ENCODE assay signal across 8 mouse cellular contexts in genomic region chr7:16874756-16875309, GRCm38 (mm10). TPM values are rescaled to one million over a fixed set of nuclear protein-coding genes. Genes with fewer than 3 reads are reported as not detected.
DNase-seq lines count a peak whose midpoint lies in the region; ATAC-seq lines count a peak whose summit lies in the region.

No protein-coding gene starts in this region.

- no peaks in the 10 kb centered on the region for H3K9me3 ChIP-seq in forebrain, embryonic 14.5 days (replicated peaks; ENCODE audit: control insufficient read depth, low read length)
- H3K9me3 ChIP-seq in neural tube, embryonic 15.5 days (replicated peaks), result no peaks in the 10 kb centered on the region

- DNase-seq in ES-CJ7 (ENCODE audit: low read depth, low spot score), result peak; percentile 99
- peak; percentile 100 for DNase-seq in cerebellum, adult 11 months
- peak; percentile 100 for DNase-seq in forebrain, embryonic 14.5 days (ENCODE audit: low spot score)
- DNase-seq in heart, postnatal 14 days, result peak; percentile 98 to 99
- DNase-seq in layer of hippocampus, adult 11-12 months (ENCODE audit: low spot score), result peak; percentile 100
- DNase-seq in lung, adult 18-20 months, result peak; percentile 100
- DNase-seq in testis, postnatal 14 days (ENCODE audit: low spot score), result peak; percentile 99

- peak overlapping the region; percentile 38 for H3K9ac ChIP-seq in forebrain, embryonic 14.5 days (ENCODE audit: low read length)
- H3K9ac ChIP-seq in neural tube, embryonic 15.5 days (replicated peaks), result peak overlapping the region; percentile 88

- peak overlapping the region; percentile 86 for H3K27ac ChIP-seq in forebrain, embryonic 14.5 days (ENCODE audit: low read depth, low read length)
- H3K27ac ChIP-seq in neural tube, embryonic 15.5 days (replicated peaks), result peak overlapping the region; percentile 87

- H3K36me3 ChIP-seq in forebrain, embryonic 14.5 days (ENCODE audit: control insufficient read depth, insufficient read depth, low read length), result 0 out of 2 replicates have a peak, but pooled peaks cover 4% of the 10 kb centered on the region
- peaks cover 8% of the 10 kb centered on the region; the same call in 1 of the 2 replicates for H3K36me3 ChIP-seq in neural tube, embryonic 15.5 days

- peak overlapping the region; percentile 69 for H3K4me3 ChIP-seq in forebrain, embryonic 14.5 days (ENCODE audit: low read depth, low read length)
- H3K4me3 ChIP-seq in neural tube, embryonic 15.5 days (replicated peaks), result peak overlapping the region; percentile 81

- ATAC-seq in forebrain, embryonic 14.5 days, result peak; percentile 96
- peak; percentile 95 for ATAC-seq in neural tube, embryonic 15.5 days (ENCODE audit: low FRiP score)

- peak overlapping the region; percentile 96 for H3K4me2 ChIP-seq in forebrain, embryonic 14.5 days (ENCODE audit: low read length)
- H3K4me2 ChIP-seq in neural tube, embryonic 15.5 days, result peak overlapping the region; percentile 76

- H3K27me3 ChIP-seq in forebrain, embryonic 14.5 days (replicated peaks; ENCODE audit: control insufficient read depth, insufficient read depth, low read length), result no peaks in the 10 kb centered on the region
- H3K27me3 ChIP-seq in neural tube, embryonic 15.5 days (replicated peaks), result no peaks in the 10 kb centered on the region

- WGBS in forebrain, embryonic 14.5 days, result under 1% methylated on average over 32 of the region's 33 CpGs
- 1% methylated on average over 33 of the region's 33 CpGs for WGBS in neural tube, embryonic 15.5 days

- intact Hi-C loops in heart, postnatal 14 days (cut with DNase I), result loop anchor here (5.0 kb wide), 1 partner anchor 37 kb away; no protein-coding TSS in a partner anchor

- H3K4me1 ChIP-seq in forebrain, embryonic 14.5 days (ENCODE audit: control insufficient read depth, insufficient read depth, low read length), result peaks cover 15% of the 10 kb centered on the region
- peaks cover 44% of the 10 kb centered on the region for H3K4me1 ChIP-seq in neural tube, embryonic 15.5 days

RNA-seq across cellular contexts. Expression of gene Dact3, which starts 0.3 kb away (rescaled TPM):
- polyA plus RNA-seq in forebrain, embryonic 14.5 days (2014; fragmentation: Nextera tagmentation; extraction: Ambion mirVana), result 3.5 and 4.4 TPM in 2 replicates
- total RNA-seq in heart, postnatal 14 days (2021), result 10 to 100 TPM; 18.6 to 19.0 TPM
- polyA plus RNA-seq in neural tube, embryonic 15.5 days (2015; fragmentation: Nextera tagmentation; extraction: Ambion mirVana), result 3.7 and 4.8 TPM in 2 replicates

RNA-seq across cellular contexts. Expression of gene Gng8, which starts 16.8 kb away (rescaled TPM):
- polyA plus RNA-seq in forebrain, embryonic 14.5 days (2014; fragmentation: Nextera tagmentation; extraction: Ambion mirVana), result 9.8 and 11.0 TPM in 2 replicates
- under 1 TPM; 0.81 to 0.98 TPM for total RNA-seq in heart, postnatal 14 days (2021)
- polyA plus RNA-seq in neural tube, embryonic 15.5 days (2015; fragmentation: Nextera tagmentation; extraction: Ambion mirVana), result 4.0 and 4.1 TPM in 2 replicates

RNA-seq across cellular contexts. Expression of gene Ptgir, which starts 31.5 kb away (rescaled TPM):
- polyA plus RNA-seq in forebrain, embryonic 14.5 days (2014; fragmentation: Nextera tagmentation; extraction: Ambion mirVana), result 0.12 and 0.22 TPM in 2 replicates
- total RNA-seq in heart, postnatal 14 days (2021), result 1 to 10 TPM; 1.4 to 1.6 TPM
- polyA plus RNA-seq in neural tube, embryonic 15.5 days (2015; fragmentation: Nextera tagmentation; extraction: Ambion mirVana), result 1.1 and 1.3 TPM in 2 replicates

RNA-seq across cellular contexts. Expression of gene Prkd2, which starts 32.1 kb away (rescaled TPM):
- polyA plus RNA-seq in forebrain, embryonic 14.5 days (2014; fragmentation: Nextera tagmentation; extraction: Ambion mirVana), result 4.5 and 6.7 TPM in 2 replicates
- total RNA-seq in heart, postnatal 14 days (2021), result 10 to 100 TPM; 35.3 to 35.9 TPM
- polyA plus RNA-seq in neural tube, embryonic 15.5 days (2015; fragmentation: Nextera tagmentation; extraction: Ambion mirVana), result 5.0 and 8.4 TPM in 2 replicates

RNA-seq across cellular contexts. Expression of gene Calm3, which starts 49.1 kb away (rescaled TPM):
- 473 and 491 TPM in 2 replicates for polyA plus RNA-seq in forebrain, embryonic 14.5 days (2014; fragmentation: Nextera tagmentation; extraction: Ambion mirVana)
- total RNA-seq in heart, postnatal 14 days (2021), result 100 to 1,000 TPM; 228 to 250 TPM
- polyA plus RNA-seq in neural tube, embryonic 15.5 days (2015; fragmentation: Nextera tagmentation; extraction: Ambion mirVana), result 336 and 404 TPM in 2 replicates

Comparison
In these comparisons a context has a peak if more than half of its experiments do, and no peak if none do; other contexts are left out.
1. Peak in every context shown above with its lines: DNase-seq, ATAC-seq, H3K4me3 ChIP-seq and H3K27ac ChIP-seq.